Mouse (Mus musculus): ENCODE results near the gene Carmil1.

The Carmil1 gene

GRCm38 (mm10) chr13:24280439-24281431, at the start of gene Carmil1:
TSS of gene Carmil1 (minus strand) at chr13:24280795.
- peak; percentile 87 to 88 for DNase-seq (ENCODE audit: low spot score in 2 of 2)

- DNase-seq (ENCODE audit: low spot score in 2 of 2): no peak
Observed at GRCm38 (mm10) chr13:24330128-24330527, 49.5 kb upstream of the Carmil1 start.

GRCm38 (mm10) chr13:24328036-24328817, 47.6 kb upstream of the Carmil1 start:
- DNase-seq (ENCODE audit: low spot score in 2 of 2): no peak

- DNase-seq (ENCODE audit: low spot score in 2 of 2): no peak
Observed at GRCm38 (mm10) chr13:24327201-24327600, 46.6 kb upstream of the Carmil1 start, which contains the start of gene Cmah. TSS of gene Cmah (plus strand) at chr13:24327404.

GRCm38 (mm10) chr13:24321313-24321712, 40.7 kb upstream of the Carmil1 start:
- DNase-seq (ENCODE audit: low spot score in 2 of 2): no peak

GRCm38 (mm10) chr13:24318618-24319017, 38.0 kb upstream of the Carmil1 start:
- DNase-seq (ENCODE audit: low spot score in 2 of 2): peak; percentile 14 to 30

- peak in 1 of 2 experiments; percentile 6 for DNase-seq (ENCODE audit: low spot score in 2 of 2)
Observed at GRCm38 (mm10) chr13:24316563-24316962, 36.0 kb upstream of the Carmil1 start.

GRCm38 (mm10) chr13:24311011-24311940, 30.7 kb upstream of the Carmil1 start:
- DNase-seq (ENCODE audit: low spot score in 2 of 2): no peak

GRCm38 (mm10) chr13:24306248-24306647, 25.7 kb upstream of the Carmil1 start:
- no peak for DNase-seq (ENCODE audit: low spot score in 2 of 2)

GRCm38 (mm10) chr13:24305486-24305885, 24.9 kb upstream of the Carmil1 start:
- no peak for DNase-seq (ENCODE audit: low spot score in 2 of 2)

GRCm38 (mm10) chr13:24297252-24297651, 16.7 kb upstream of the Carmil1 start:
- DNase-seq (ENCODE audit: low spot score in 2 of 2): peak in 1 of 2 experiments; percentile 45

- DNase-seq (ENCODE audit: low spot score in 2 of 2): no peak
Observed at GRCm38 (mm10) chr13:24287381-24287780, 6.8 kb upstream of the Carmil1 start.

GRCm38 (mm10) chr13:24279762-24280438, 695 bp downstream of the Carmil1 start:
- no peak for DNase-seq (ENCODE audit: low spot score in 2 of 2)

- DNase-seq (ENCODE audit: low spot score in 2 of 2): no peak
Observed at GRCm38 (mm10) chr13:24279407-24279761, 1.2 kb downstream of the Carmil1 start.

- no peak for DNase-seq (ENCODE audit: low spot score in 2 of 2)
Observed at GRCm38 (mm10) chr13:24272740-24273377, 7.7 kb downstream of the Carmil1 start.

GRCm38 (mm10) chr13:24269100-24269465, 11.5 kb downstream of the Carmil1 start:
- DNase-seq (ENCODE audit: low spot score in 2 of 2): no peak

GRCm38 (mm10) chr13:24268355-24269099, 12.1 kb downstream of the Carmil1 start:
- DNase-seq (ENCODE audit: low spot score in 2 of 2): no peak

GRCm38 (mm10) chr13:24264760-24265159, 15.8 kb downstream of the Carmil1 start:
- DNase-seq (ENCODE audit: low spot score in 2 of 2): no peak

GRCm38 (mm10) chr13:24263560-24263959, 17.0 kb downstream of the Carmil1 start:
- DNase-seq (ENCODE audit: low spot score in 2 of 2): no peak
